Mouse (Mus musculus): ENCODE data around the gene Fabp7.

Gene Fabp7

GRCm38 (mm10) chr10:57807754-57808153, 23.1 kb downstream of the Fabp7 start:
- peak; percentile 8 for DNase-seq (ENCODE audit: low spot score)

DNA sequence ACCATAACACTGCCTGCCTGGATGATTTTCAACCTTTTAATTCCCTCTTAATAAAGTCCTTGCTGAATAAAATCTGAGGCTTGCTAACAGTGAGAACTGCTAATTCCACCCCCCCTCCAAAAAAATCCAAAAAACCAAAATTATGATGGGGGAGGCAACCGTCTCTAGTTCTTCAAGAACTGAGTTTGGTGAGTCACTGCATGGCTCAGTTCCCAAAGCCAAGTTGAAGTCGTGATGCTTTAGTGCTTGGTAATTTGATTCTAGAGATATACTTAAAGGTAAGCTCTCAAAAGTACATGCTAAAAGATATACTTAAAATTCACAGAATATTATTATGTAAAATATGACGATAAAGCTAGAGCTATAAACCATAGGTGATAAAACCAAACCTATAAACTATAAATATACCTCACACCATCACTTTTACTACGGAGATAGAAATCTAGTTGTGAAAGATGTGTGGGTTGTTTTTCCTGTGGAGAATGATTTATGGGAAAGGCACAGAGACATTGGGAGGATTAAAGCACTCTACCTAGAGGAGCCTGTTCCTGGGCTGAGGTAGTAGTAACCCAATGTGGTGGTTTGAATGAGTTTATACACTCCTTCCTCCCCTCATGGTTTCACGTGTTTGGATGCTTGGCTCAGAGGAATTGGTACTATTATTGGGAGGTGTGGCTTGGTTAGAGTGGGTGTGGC, 27.6 kb downstream of the Fabp7 start:
- DNase-seq (ENCODE audit: low spot score): no peak

GRCm38 (mm10) chr10:57814295-57814694, 29.6 kb downstream of the Fabp7 start:
- no peak for DNase-seq (ENCODE audit: low spot score)

DNA sequence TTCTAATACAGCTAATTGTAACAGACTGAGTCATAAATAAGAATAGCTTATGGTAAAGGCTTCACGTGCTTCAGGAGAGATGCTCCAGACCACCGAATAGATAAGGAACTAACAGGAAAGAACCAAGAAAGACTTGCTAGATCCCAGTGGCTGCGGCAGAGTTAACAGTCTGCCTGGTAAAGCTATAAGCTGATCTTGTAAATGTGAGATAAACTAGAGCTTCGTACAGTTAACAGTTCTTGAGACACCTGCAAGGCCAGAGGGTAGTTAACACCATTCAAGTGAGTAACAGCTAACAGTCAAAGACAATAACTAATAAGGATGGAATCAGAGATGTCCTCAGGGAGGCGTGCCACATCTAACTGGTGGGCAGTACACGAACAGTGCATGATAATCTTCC, 31.2 kb downstream of the Fabp7 start:
- no peak for DNase-seq (ENCODE audit: low spot score)

- no peak for DNase-seq (ENCODE audit: low spot score)
Measured at GRCm38 (mm10) chr10:57819209-57819608, 34.5 kb downstream of the Fabp7 start.

- no peak for DNase-seq (ENCODE audit: low spot score)
Measured at GRCm38 (mm10) chr10:57822473-57822872, 37.8 kb downstream of the Fabp7 start.

DNA sequence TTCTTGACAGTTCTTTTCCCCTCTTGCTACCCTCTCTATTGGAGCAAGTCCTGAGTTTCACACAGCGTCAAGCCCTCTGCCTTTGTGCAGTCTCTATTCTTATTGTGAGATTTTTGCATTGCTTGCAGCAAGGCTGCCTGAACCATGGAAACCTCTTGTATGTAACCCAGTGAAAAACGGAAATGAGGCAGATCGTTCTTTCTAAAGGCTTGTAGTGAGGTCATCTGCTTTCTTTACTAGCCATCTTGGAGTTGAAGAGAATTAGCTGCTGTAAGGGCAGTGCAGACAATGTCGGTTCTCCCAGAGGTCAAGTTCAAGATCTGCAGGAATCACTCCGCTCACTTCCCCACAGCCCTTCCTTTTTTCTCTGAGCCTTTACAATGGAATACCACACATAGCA, 44.0 kb downstream of the Fabp7 start:
- DNase-seq (ENCODE audit: low spot score): no peak

DNA sequence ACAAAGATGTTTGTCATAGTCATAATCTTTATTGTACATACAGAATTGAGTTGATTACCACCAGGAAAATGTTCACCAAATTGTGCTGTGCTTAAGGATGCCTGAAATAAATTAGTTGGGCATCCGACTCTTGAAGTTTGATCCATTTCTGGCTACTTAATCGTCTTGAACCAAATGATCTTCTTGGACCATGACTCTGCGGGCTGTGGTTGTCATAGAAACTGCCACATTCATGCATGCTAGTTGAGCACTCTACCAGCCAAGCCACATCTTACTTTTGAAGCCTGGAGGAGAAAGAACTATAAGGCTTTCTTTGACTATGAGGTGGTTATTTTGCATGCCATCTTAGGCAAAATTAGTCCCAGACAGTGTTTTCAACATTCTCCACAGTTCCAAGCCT, 44.9 kb downstream of the Fabp7 start:
- DNase-seq (ENCODE audit: low spot score): no peak

GRCm38 (mm10) chr10:57835094-57835493, 50.4 kb downstream of the Fabp7 start:
- no peak for DNase-seq (ENCODE audit: low spot score)

GRCm38 (mm10) chr10:57835982-57836381, 51.3 kb downstream of the Fabp7 start:
- DNase-seq (ENCODE audit: low spot score): no peak
